Mouse (Mus musculus) adrenal gland (tissue): ENCODE measurements around the gene Skint7.
"Not testable (repeated sequence)": the region's sequence is repeated elsewhere in the genome, so short reads cannot be mapped to it uniquely, and the experiment has no call there.

Experiments used
- intact Hi-C: fragments of 180-260 bp; cut with DNase I; formaldehyde crosslinking; loops from one replicate; pipeline ENCODE4 v1.15.1; 2025
- long read RNA-seq, 2 experiments: library from polyadenylated mRNA; unstranded; transcript quantifications; one replicate each; pipeline ENCODE4 v2.0.0; 2020; ENCODE audit warnings: borderline replicate concordance in 1 of 2; ENCODE audit not compliant: insufficient replicate concordance in 1 of 2

The Skint7 gene
- long read RNA-seq, experiment 1: 0 reads
- long read RNA-seq, experiment 2: 0 reads

GRCm38 (mm10) chr4:111972623-111973022 lies at the start of gene Skint7:
Gene Skint7, plus strand, starts transcription at chr4:111972923.
- intact Hi-C loops: no loop called here

- intact Hi-C loops: no loop called here
These were observed 11.4 kb upstream of the Skint7 start for GRCm38 (mm10) chr4:111961309-111961708.

- intact Hi-C loops: not testable (repeated sequence)
These were observed 9.5 kb upstream of the Skint7 start for GRCm38 (mm10) chr4:111963241-111963640.

GRCm38 (mm10) chr4:111963669-111964068 lies 9.1 kb upstream of the Skint7 start:
- intact Hi-C loops: no loop called here

- intact Hi-C loops: loop anchor here (10.0 kb wide), 1 partner anchor 389 kb away; no protein-coding TSS in a partner anchor
These were observed 33.2 kb downstream of the Skint7 start, which contains the start of gene Skint1 for GRCm38 (mm10) chr4:112005969-112006368. Gene Skint1, plus strand, starts transcription at chr4:112006269.
